Mouse (Mus musculus) bone marrow, adult 2 months (tissue): Measurements from ENCODE around the gene Inip.

ENCODE experiments used
- CTCF ChIP-seq: fragments of 200-500 bp; IDR thresholded peaks from 2 replicates; pipeline ENCODE4 v1.5.1; 2011; ENCODE audit warnings: low read length, control low read depth; ENCODE audit not compliant: control insufficient read depth, insufficient read depth
- POLR2A ChIP-seq: fragments of 200-500 bp; IDR thresholded peaks from 2 replicates; pipeline ENCODE4 v1.6.1; 2011; ENCODE audit warnings: low read depth, mild to moderate bottlenecking, control low read depth, low read length, borderline replicate concordance; ENCODE audit not compliant: control insufficient read depth

DNA sequence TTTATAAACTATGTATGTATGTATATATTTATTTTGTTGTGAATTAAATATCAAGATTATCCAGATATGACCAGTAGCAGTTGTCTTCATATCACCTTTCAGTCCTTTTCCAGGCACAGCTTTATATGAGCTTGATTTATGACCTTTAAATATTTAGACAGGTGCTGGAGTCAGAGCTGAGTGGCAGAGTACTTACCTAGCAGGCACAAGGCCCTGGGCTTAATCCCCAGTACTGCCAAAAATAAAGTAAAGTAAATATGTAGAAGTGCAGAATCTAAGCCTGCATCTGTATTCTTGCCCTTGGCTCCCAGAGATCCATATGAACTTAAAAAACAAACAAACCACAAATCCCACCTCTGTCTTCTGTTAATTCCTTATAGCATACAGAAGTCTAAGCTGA lies 12.4 kb downstream of the Inip start:
- TF ChIP-seq CTCF (no peak), POLR2A (no peak)
